Mouse (Mus musculus) myocyte (in vitro differentiated cells): ENCODE results near the gene Plekha7. TPM values are rescaled to one million over a fixed set of nuclear protein-coding genes. Genes with fewer than 3 reads are reported as not detected.

ENCODE experiments used
- H3K27me3 ChIP-seq: one replicate; pipeline ENCODE4 v1.6.1; 2011; ENCODE audit not compliant: control insufficient read depth, insufficient read depth, insufficient read length
- H3K36me3 ChIP-seq: one replicate; pipeline ENCODE4 v1.6.1; 2011; ENCODE audit not compliant: control insufficient read depth, insufficient read depth
- H3K4me2 ChIP-seq: one replicate; pipeline ENCODE4 v1.6.1; 2011; ENCODE audit warnings: low read depth, control low read depth
- H3K4me3 ChIP-seq: one replicate; pipeline ENCODE4 v1.5.1; 2011; ENCODE audit warnings: mild to moderate bottlenecking, control low read depth, moderate library complexity
- H3K79me2 ChIP-seq: one replicate; pipeline ENCODE4 v1.6.1; 2011; ENCODE audit not compliant: control insufficient read depth, insufficient read depth
- H3ac ChIP-seq: one replicate; pipeline ENCODE4 v1.6.1; 2011; ENCODE audit not compliant: control insufficient read depth, insufficient read length
- CEBPB ChIP-seq: IDR thresholded peaks from 2 replicates; pipeline ENCODE4 v1.6.1; 2011; ENCODE audit warnings: mild to moderate bottlenecking, moderate library complexity; ENCODE audit not compliant: poor library complexity, insufficient read depth, severe bottlenecking
- E2F4 ChIP-seq: IDR thresholded peaks from one replicate; pipeline ENCODE4 v1.6.1; 2011; ENCODE audit warnings: mild to moderate bottlenecking, control low read depth, moderate library complexity; ENCODE audit not compliant: insufficient read depth
- MAX ChIP-seq: IDR thresholded peaks from one replicate; pipeline ENCODE4 v1.6.1; 2011; ENCODE audit warnings: low read depth, mild to moderate bottlenecking, control low read depth
- MYOD1 ChIP-seq, 3 experiments: IDR thresholded peaks; one replicate each; pipeline ENCODE4 v1.6.1; 2011; ENCODE audit warnings: control low read depth in 2 of 3, low read depth in 2 of 3, mild to moderate bottlenecking in 2 of 3, moderate library complexity in 1 of 3; ENCODE audit not compliant: insufficient read length in 2 of 3, control insufficient read depth in 1 of 3
- MYOG ChIP-seq, 3 experiments: IDR thresholded peaks; one replicate each; pipeline ENCODE4 v1.6.1; 2011; ENCODE audit warnings: control low read depth in 2 of 3, low read depth in 2 of 3, mild to moderate bottlenecking in 2 of 3; ENCODE audit not compliant: insufficient read length in 2 of 3, control insufficient read depth in 1 of 3, insufficient read depth in 1 of 3
- POLR2A ChIP-seq: IDR thresholded peaks from one replicate; pipeline ENCODE4 v1.6.1; 2011; ENCODE audit warnings: low read depth, mild to moderate bottlenecking, control low read depth, moderate library complexity; ENCODE audit not compliant: insufficient read length
- POLR2AphosphoS2 ChIP-seq: IDR thresholded peaks from one replicate; pipeline ENCODE4 v1.6.1; 2011; ENCODE audit warnings: low read depth, control low read depth; ENCODE audit not compliant: insufficient read length
- REST ChIP-seq: IDR thresholded peaks from one replicate; pipeline ENCODE4 v1.6.1; 2011; ENCODE audit warnings: mild to moderate bottlenecking, control low read depth, moderate library complexity; ENCODE audit not compliant: insufficient read depth, insufficient read length
- SRF ChIP-seq: IDR thresholded peaks from one replicate; pipeline ENCODE4 v1.6.1; 2011; ENCODE audit warnings: low read depth; ENCODE audit not compliant: control insufficient read depth, insufficient read length
- TCF12 ChIP-seq: IDR thresholded peaks from one replicate; pipeline ENCODE4 v1.6.1; 2011; ENCODE audit warnings: mild to moderate bottlenecking, control low read depth; ENCODE audit not compliant: poor library complexity, insufficient read depth, severe bottlenecking
- TCF3 ChIP-seq: IDR thresholded peaks from one replicate; pipeline ENCODE4 v1.6.1; 2011; ENCODE audit warnings: low read depth, control low read depth; ENCODE audit not compliant: insufficient read length
- USF1 ChIP-seq: IDR thresholded peaks from one replicate; pipeline ENCODE4 v1.6.1; 2011; ENCODE audit warnings: low read depth, mild to moderate bottlenecking, control low read depth, moderate library complexity
- polyA plus RNA-seq: library from polyadenylated mRNA; unstranded; fragments of >200 nt; fragmentation: generic; extraction: Trizol; gene quantifications from one replicate; pipeline ENCODE4 v1.2.1, GENCODE M21; 2012; ENCODE audit warnings: missing spikeins

The Plekha7 gene
- polyA plus RNA-seq: 2.6 TPM

GRCm38 (mm10) chr7:116307871-116308631, at the start of gene Plekha7:
TSS of gene Plekha7 (minus strand) at chr7:116308376.
- H3ac ChIP-seq: no peak within 1 kb of the TSS
- no peak within 1 kb of the TSS for H3K4me3 ChIP-seq
- H3K79me2 ChIP-seq: no peaks in the 10 kb centered on the region
- H3K27me3 ChIP-seq: peaks cover 21% of the 10 kb centered on the region
- peak in 1 of 3 experiments; percentile 5 for TF ChIP-seq MYOG (IDR thresholded peaks at IDR 0.05; ENCODE audit: control insufficient read depth in 1 of 3, insufficient read depth in 1 of 3, insufficient read length in 2 of 3, low read depth in 2 of 3)
- TF ChIP-seq MYOD1 (IDR thresholded peaks at IDR 0.05; ENCODE audit: control insufficient read depth in 1 of 3, insufficient read length in 2 of 3, low read depth in 2 of 3): peak in 1 of 3 experiments; percentile 15
- no peak for TF ChIP-seq SRF
- H3K36me3 ChIP-seq: no peaks in the 10 kb centered on the region
- H3K4me2 ChIP-seq: peak within 1 kb of the TSS; percentile 75

GRCm38 (mm10) chr7:116336226-116336625, 28.1 kb upstream of the Plekha7 start:
- TF ChIP-seq MAX (no peak), MYOD1 (IDR thresholded peaks at IDR 0.05; ENCODE audit: control insufficient read depth in 1 of 3, insufficient read length in 2 of 3, low read depth in 2 of 3) (peak in 1 of 3 experiments; percentile 22)
- peak overlapping the region; percentile 47 for H3K4me2 ChIP-seq
- no peak overlapping the region for H3ac ChIP-seq
- peaks cover 27% of the 10 kb centered on the region for H3K36me3 ChIP-seq
- peaks cover 33% of the 10 kb centered on the region for H3K79me2 ChIP-seq
- H3K4me3 ChIP-seq: no peak overlapping the region
- no peaks in the 10 kb centered on the region for H3K27me3 ChIP-seq

- TF ChIP-seq POLR2AphosphoS2 (no peak), MYOD1 (IDR thresholded peaks at IDR 0.05; ENCODE audit: control insufficient read depth in 1 of 3, insufficient read length in 2 of 3, low read depth in 2 of 3) (no peak), E2F4 (no peak)
- Histone ChIP-seq H3K27me3 (no peaks in the 10 kb centered on the region), H3K79me2 (peaks cover 33% of the 10 kb centered on the region), H3ac (no peak overlapping the region), H3K36me3 (peaks cover 36% of the 10 kb centered on the region), H3K4me3 (peak overlapping the region; percentile 94), H3K4me2 (peak overlapping the region; percentile 86)
These were observed 27.0 kb upstream of the Plekha7 start for GRCm38 (mm10) chr7:116335133-116335532.

- Histone ChIP-seq H3K4me2 (peak overlapping the region; percentile 86), H3K79me2 (peaks cover 33% of the 10 kb centered on the region), H3K4me3 (peak overlapping the region; percentile 94), H3ac (peak overlapping the region; percentile 60), H3K27me3 (no peaks in the 10 kb centered on the region), H3K36me3 (peaks cover 33% of the 10 kb centered on the region)
- TF ChIP-seq POLR2AphosphoS2: no peak
- TF ChIP-seq MYOD1 (IDR thresholded peaks at IDR 0.05; ENCODE audit: control insufficient read depth in 1 of 3, insufficient read length in 2 of 3, low read depth in 2 of 3): no peak
- no peak for TF ChIP-seq SRF
- TF ChIP-seq CEBPB: no peak
- no peak for TF ChIP-seq E2F4
- no peak for TF ChIP-seq REST
- TF ChIP-seq TCF3: no peak
These were observed 26.5 kb upstream of the Plekha7 start for GRCm38 (mm10) chr7:116334669-116335038.

GRCm38 (mm10) chr7:116333713-116334668, 25.8 kb upstream of the Plekha7 start, which contains the start of gene Rps13:
TSS of gene Rps13 (minus strand) at chr7:116334195.
- Histone ChIP-seq H3K79me2 (peaks cover 33% of the 10 kb centered on the region), H3K36me3 (peaks cover 29% of the 10 kb centered on the region)
- peak; percentile 51 for TF ChIP-seq MAX
- no peak for TF ChIP-seq TCF3
- TF ChIP-seq USF1: no peak
- no peak for TF ChIP-seq TCF12
- TF ChIP-seq SRF: no peak
- no peak for TF ChIP-seq REST
- no peak for TF ChIP-seq CEBPB
- TF ChIP-seq MYOG (IDR thresholded peaks at IDR 0.05; ENCODE audit: control insufficient read depth in 1 of 3, insufficient read depth in 1 of 3, insufficient read length in 2 of 3, low read depth in 2 of 3): no peak
- peak; percentile 95 for TF ChIP-seq POLR2AphosphoS2
- no peak for TF ChIP-seq E2F4
- peak; percentile 91 for TF ChIP-seq POLR2A
- no peak for TF ChIP-seq MYOD1 (IDR thresholded peaks at IDR 0.05; ENCODE audit: control insufficient read depth in 1 of 3, insufficient read length in 2 of 3, low read depth in 2 of 3)

More at GRCm38 (mm10) chr7:116333713-116334668, 25.8 kb upstream of the Plekha7 start, which contains the start of gene Rps13:
- peak within 1 kb of the TSS; percentile 86 for H3K4me2 ChIP-seq
- peak within 1 kb of the TSS; percentile 94 for H3K4me3 ChIP-seq
- H3ac ChIP-seq: peak within 1 kb of the TSS; percentile 60
- no peaks in the 10 kb centered on the region for H3K27me3 ChIP-seq
